Mouse (Mus musculus) forebrain, embryonic 16.5 days (tissue): ENCODE data around the gene Crybg2. TPM values are rescaled to one million over a fixed set of nuclear protein-coding genes. Genes with fewer than 3 reads are reported as not detected.

Source experiments
- ATAC-seq: fragments of 200-750 bp; cut with Nextera tagmentation; 2 replicates; pipeline ENCODE4 v1.8.0; 2017; ENCODE audit warnings: mild to moderate bottlenecking, moderate library complexity
- H3K27ac ChIP-seq: fragments of 300-500 bp; sonication (generic); 2 replicates; pipeline ENCODE4 v1.5.1; 2014; ENCODE audit warnings: low read length, control low read depth
- H3K27me3 ChIP-seq: fragments of 300-500 bp; sonication (generic); replicated peaks from 2 replicates; pipeline ENCODE4 v1.6.1; 2014; ENCODE audit warnings: low read length; ENCODE audit not compliant: control insufficient read depth, insufficient read depth
- H3K36me3 ChIP-seq: fragments of 300-500 bp; sonication (generic); 2 replicates; pipeline ENCODE4 v1.6.1; 2014; ENCODE audit not compliant: control insufficient read depth, insufficient read depth
- H3K4me1 ChIP-seq: fragments of 300-500 bp; sonication (generic); replicated peaks from 2 replicates; pipeline ENCODE4 v1.6.1; 2014; ENCODE audit warnings: low read length; ENCODE audit not compliant: control insufficient read depth, insufficient read depth
- H3K4me2 ChIP-seq: fragments of 300-500 bp; sonication (generic); 2 replicates; pipeline ENCODE4 v1.6.1; 2014; ENCODE audit warnings: mild to moderate bottlenecking, low read length, control low read depth
- H3K4me3 ChIP-seq: fragments of 300-500 bp; sonication (generic); replicated peaks from 2 replicates; pipeline ENCODE4 v1.5.1; 2014; ENCODE audit warnings: mild to moderate bottlenecking, low read length, control low read depth
- H3K9ac ChIP-seq: fragments of 300-500 bp; sonication (generic); replicated peaks from 2 replicates; pipeline ENCODE4 v1.6.1; 2014; ENCODE audit warnings: low read depth, low read length, control low read depth
- H3K9me3 ChIP-seq: fragments of 300-500 bp; sonication (generic); 2 replicates; pipeline ENCODE4 v1.6.1; 2016; ENCODE audit warnings: low read length; ENCODE audit not compliant: control insufficient read depth
- WGBS: fragments of 180-500 bp; shearing (Covaris S2); extraction: QIAGEN DNeasy Blood & Tissue Kit; methylation state at CpG from one replicate; pipeline ENCODE4 v1.1.7; 2014; 5-methylcytosine and 5-hydroxymethylcytosine counted together
- polyA plus RNA-seq: library from polyadenylated mRNA; unstranded; fragments of >200 nt; fragmentation: Nextera tagmentation; extraction: Ambion mirVana; gene quantifications from 2 replicates; pipeline ENCODE4 v1.2.1, GENCODE M21; 2015

The Crybg2 gene
- polyA plus RNA-seq, 1 experiment from 2014 or later, result 1.6 TPM

DNA sequence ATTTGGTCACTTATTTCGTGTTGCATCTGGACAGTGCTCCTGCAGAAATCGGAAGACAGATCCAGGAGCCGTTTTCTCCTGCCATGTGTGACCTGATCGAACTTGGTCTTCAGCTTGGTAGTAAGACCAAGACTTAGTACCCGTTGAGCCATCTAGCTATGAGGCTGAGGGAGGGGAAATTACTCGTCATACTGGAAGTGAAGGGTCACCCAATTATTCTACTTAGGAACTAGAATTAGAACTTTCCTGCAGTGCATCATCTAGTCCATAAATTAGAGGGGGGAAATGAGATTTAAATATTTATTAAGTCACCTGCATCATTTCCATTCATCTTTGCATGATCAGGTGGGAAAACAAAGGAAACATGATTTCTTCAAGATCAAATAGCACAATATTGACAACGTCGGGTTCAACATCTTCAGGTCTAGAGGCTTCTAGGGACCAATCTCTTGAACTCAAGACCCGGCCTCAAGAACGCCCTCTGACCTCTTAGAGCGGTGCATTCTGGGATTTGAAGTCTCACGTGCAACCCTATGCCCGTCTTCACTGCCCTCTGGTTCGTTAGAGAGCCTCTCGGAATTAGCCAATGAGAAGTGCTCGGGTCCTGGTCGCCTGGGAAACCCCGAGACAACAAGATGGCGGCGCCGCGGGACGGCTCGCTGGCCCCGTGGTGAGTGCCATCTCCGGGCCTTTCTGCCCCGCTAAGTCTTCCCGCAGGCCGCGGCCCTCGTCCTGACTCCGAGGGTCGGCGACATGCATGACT, 41.5 kb downstream of the Crybg2 start, which contains the start of gene Ubxn11:
TSS of gene Ubxn11 (plus strand) at position 592 of the 763 bp plus-strand sequence.
- peak within 1 kb of the TSS; percentile 2; the same call in 1 of the 2 replicates for H3K27ac ChIP-seq
- ATAC-seq, result peak; percentile 100
- WGBS, result 16% methylated on average over 34 of the region's 34 CpGs

DNA sequence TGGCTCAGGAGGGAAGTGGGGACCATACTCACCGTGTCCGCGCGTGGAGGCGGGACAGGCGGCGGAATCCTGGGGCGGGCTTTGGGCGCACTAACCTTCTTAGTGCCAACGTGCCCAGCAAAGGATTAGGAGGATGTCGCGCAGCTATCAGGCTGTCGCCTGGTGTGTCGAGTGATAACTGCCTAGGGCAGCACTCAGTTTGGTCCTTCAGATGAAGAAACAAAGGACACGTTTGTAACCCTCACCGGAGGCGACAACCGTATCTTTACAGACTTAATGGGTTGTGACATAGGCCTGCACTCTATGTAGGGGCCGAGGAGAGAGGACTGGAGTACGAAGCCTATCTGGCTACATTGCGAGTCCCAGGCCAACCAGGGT, 42.1 kb downstream of the Crybg2 start:
- H3K9me3 ChIP-seq, result no peaks in the 10 kb centered on the region
- no peaks in the 10 kb centered on the region for H3K27me3 ChIP-seq
- H3K4me1 ChIP-seq, result peaks cover 6% of the 10 kb centered on the region; the same call in 1 of the 2 replicates
- peak overlapping the region; percentile 2; the same call in 1 of the 2 replicates for H3K27ac ChIP-seq
- ATAC-seq, result peak; percentile 31
- WGBS, result 4% methylated on average over 21 of the region's 21 CpGs
- H3K4me3 ChIP-seq, result peak overlapping the region; percentile 77
- H3K36me3 ChIP-seq, result no peaks in the 10 kb centered on the region
- H3K4me2 ChIP-seq, result peak overlapping the region; percentile 75
- H3K9ac ChIP-seq, result peak overlapping the region; percentile 59

More for the DNA sequence above, 41.5 kb downstream of the Crybg2 start, which contains the start of gene Ubxn11:
- Histone ChIP-seq H3K4me2 (peak within 1 kb of the TSS; percentile 75), H3K9me3 (no peaks in the 10 kb centered on the region), H3K9ac (peak within 1 kb of the TSS; percentile 59), H3K27me3 (no peaks in the 10 kb centered on the region), H3K36me3 (no peaks in the 10 kb centered on the region), H3K4me1 (peaks cover 6% of the 10 kb centered on the region; the same call in 1 of the 2 replicates), H3K4me3 (peak within 1 kb of the TSS; percentile 77)

DNA sequence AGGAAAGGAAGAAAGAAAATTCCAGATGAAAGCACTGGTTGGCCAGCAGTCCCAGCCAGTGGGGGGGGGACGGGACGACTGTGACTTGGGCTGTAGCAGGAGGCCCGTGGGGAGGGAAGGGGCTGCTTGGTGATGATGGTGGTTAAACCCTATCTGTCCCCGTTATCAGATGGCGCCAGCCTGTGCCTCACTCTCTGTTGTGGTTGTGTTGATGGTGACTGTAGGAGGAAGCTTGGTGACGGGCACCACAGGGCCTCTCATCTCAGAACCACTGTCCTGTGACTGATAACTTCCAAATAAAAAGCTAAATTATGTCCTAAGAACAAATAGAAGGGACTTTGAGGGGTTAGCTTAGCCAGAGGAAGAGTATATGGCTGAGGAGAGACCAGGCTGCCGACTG, 45.5 kb downstream of the Crybg2 start:
- ATAC-seq, result no peak
- Histone ChIP-seq H3K4me3 (no peak overlapping the region), H3K4me1 (peaks cover 6% of the 10 kb centered on the region; the same call in 1 of the 2 replicates), H3K27ac (no peak overlapping the region), H3K27me3 (no peaks in the 10 kb centered on the region), H3K4me2 (no peak overlapping the region), H3K9me3 (no peaks in the 10 kb centered on the region), H3K9ac (no peak overlapping the region), H3K36me3 (no peaks in the 10 kb centered on the region)
- 76% methylated on average over 7 of the region's 7 CpGs for whole genome bisulfite sequencing

DNA sequence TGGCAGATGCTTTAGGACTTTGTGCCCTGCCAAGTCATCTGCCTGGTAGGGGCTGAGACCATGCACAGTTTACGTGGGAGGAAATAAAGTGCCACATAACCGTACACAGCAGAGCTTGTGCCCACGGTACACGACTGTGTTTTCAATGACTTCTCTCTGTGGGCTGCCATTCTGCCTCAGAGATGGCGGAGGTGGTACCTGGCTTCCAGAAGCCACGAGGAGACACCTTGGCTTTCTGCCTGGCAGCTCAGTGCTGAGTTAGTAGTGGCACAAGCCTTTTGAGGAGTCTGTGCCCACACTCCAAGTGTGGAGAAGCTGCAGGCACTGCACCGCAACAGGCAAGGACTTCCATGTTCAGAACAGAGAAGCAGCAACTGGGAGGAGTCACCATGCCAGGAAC, 47.1 kb downstream of the Crybg2 start:
- H3K4me2 ChIP-seq, result no peak overlapping the region
- H3K27ac ChIP-seq, result no peak overlapping the region
- H3K27me3 ChIP-seq, result no peaks in the 10 kb centered on the region
- no peak for ATAC-seq
- H3K4me1 ChIP-seq, result peaks cover 5% of the 10 kb centered on the region; the same call in 1 of the 2 replicates
- H3K9ac ChIP-seq, result no peak overlapping the region
- no peaks in the 10 kb centered on the region for H3K9me3 ChIP-seq
- no peaks in the 10 kb centered on the region for H3K36me3 ChIP-seq
- no peak overlapping the region for H3K4me3 ChIP-seq
- WGBS, result 89% methylated on average over 7 of the region's 7 CpGs

DNA sequence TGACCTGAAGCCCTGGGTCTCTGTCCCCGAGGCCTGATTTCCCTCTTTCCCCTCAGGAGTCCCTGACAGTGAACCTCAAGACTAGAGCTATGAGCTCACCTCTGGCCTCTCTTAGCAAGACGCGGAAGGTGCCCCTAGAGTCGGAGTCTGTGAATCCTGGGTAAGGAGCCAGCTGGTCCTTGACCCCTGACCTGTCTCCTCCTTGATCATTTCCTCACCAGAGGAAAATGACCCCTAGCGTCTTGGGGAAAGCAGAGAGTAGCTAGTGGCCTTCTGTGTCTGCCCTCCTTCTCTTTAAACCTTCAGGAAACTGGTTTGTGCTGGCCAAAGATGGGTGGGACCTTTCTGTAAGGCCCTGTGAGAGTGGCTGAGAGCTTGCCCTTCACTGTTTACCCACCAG, 47.6 kb downstream of the Crybg2 start:
- Histone ChIP-seq H3K27me3 (no peaks in the 10 kb centered on the region), H3K9me3 (no peaks in the 10 kb centered on the region), H3K4me2 (no peak overlapping the region), H3K4me1 (peaks cover under 1% of the 10 kb centered on the region; the same call in 1 of the 2 replicates), H3K27ac (no peak overlapping the region), H3K36me3 (no peaks in the 10 kb centered on the region), H3K9ac (no peak overlapping the region), H3K4me3 (no peak overlapping the region)
- no peak for ATAC-seq
- WGBS, result 77% methylated on average over 5 of the region's 5 CpGs

DNA sequence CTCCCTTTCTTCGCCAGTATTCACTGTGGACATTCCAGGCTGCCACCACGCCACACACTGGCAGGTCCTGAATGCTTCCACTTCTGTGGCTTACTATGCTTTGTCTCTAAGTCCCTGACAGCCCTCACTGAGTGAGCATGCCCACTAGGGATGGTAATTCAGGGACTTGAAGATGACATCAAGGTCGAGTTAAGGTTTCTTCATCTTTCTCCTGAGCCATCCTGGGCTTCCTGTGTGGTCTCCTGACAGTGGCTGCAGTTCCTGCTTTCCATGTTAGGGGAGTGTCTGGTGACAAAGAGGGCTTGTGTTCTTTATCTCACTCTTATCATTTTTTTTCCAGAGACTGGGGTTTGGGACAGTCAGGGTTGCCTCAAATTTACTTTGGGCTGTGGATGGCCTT, 50.0 kb downstream of the Crybg2 start:
- Histone ChIP-seq H3K9me3 (no peaks in the 10 kb centered on the region), H3K27ac (no peak overlapping the region), H3K36me3 (no peaks in the 10 kb centered on the region), H3K9ac (no peak overlapping the region), H3K27me3 (no peaks in the 10 kb centered on the region), H3K4me3 (no peak overlapping the region), H3K4me1 (no peaks in the 10 kb centered on the region), H3K4me2 (no peak overlapping the region)
- 46% methylated on average over 3 of the region's 3 CpGs for WGBS
- ATAC-seq, result no peak

DNA sequence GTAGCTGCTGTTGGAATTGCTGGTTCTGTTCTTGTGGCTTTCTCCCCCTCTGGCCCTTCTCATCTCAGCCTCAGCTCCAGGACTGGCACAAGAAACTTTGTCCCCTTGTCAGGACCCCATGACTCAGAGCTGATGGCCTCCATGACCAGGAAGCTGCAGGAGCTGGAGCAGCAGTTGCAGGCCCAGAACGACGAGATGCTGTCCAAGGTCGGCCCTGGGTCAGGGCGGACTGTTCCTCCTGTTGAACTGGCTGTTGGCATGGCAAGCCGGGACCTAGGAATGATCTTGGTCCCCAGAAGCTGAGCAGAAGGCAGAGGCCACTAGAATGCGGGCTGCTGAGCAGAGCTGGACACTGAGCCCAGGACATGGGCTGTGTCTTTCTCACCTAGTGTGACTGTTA, 51.8 kb downstream of the Crybg2 start:
- no peak for ATAC-seq
- no peak overlapping the region for H3K9ac ChIP-seq
- no peak overlapping the region for H3K27ac ChIP-seq
- H3K4me1 ChIP-seq, result no peaks in the 10 kb centered on the region
- H3K36me3 ChIP-seq, result no peaks in the 10 kb centered on the region
- no peaks in the 10 kb centered on the region for H3K27me3 ChIP-seq
- H3K9me3 ChIP-seq, result no peaks in the 10 kb centered on the region
- H3K4me2 ChIP-seq, result no peak overlapping the region
- WGBS, result 85% methylated on average over 6 of the region's 6 CpGs
- no peak overlapping the region for H3K4me3 ChIP-seq

DNA sequence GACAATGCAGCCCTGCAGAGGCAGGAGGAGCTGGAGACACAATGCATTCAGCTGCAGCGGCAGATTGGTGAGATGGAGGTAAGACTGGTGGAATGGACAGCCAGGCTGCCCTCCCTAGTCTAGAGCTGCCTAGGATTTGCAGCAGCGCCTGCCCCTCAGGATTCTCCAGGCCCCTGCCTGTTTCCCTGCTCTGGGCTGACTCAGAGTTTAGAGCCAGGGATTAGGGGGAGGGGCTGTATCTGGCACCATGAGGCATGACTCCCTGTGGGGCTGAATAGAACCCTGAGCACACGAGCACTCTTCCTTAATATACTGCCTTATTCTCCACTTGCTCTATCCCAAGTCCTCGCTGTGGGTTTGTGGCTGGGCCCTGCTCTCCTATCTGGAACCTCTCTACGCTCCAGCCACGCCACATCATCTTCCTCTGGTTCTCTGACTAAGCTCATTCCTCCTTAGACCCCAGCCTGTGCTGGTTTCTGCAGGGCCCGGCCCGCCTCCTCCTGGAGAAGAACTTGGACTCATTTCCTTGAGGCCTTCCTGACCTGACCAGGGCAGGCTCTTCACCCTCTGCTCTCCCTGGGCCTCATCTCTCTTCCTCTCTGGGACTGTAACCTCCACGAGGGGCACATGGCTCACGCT, 52.9 kb downstream of the Crybg2 start:
- ATAC-seq, result no peak

DNA sequence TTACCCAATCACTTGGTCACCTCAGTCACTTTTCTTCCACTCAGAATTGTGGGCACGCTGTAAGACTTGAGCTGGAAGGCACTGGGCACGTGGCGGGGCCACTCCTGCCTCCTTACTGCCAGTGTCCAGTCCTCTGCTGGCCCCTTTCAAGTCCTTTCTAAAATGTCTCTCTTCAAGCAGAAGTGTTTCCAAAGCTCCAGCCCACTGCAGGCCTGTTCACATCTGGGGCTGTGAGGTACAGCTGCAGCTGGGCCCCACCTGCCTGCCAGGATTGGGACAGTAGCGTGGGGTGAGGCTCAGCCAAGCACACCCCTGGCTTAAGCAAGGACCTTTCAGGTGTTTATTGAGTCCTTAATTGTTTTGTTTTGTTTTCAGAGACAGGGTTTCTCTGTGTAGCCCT, 53.4 kb downstream of the Crybg2 start:
- no peak overlapping the region for H3K27ac ChIP-seq
- no peaks in the 10 kb centered on the region for H3K9me3 ChIP-seq
- no peak overlapping the region for H3K9ac ChIP-seq
- no peaks in the 10 kb centered on the region for H3K4me1 ChIP-seq
- 89% methylated on average over 4 of the region's 4 CpGs for WGBS
- H3K36me3 ChIP-seq, result no peaks in the 10 kb centered on the region
- H3K4me2 ChIP-seq, result no peak overlapping the region
- ATAC-seq, result no peak
- H3K4me3 ChIP-seq, result no peak overlapping the region
- H3K27me3 ChIP-seq, result no peaks in the 10 kb centered on the region

More for the DNA sequence above, 52.9 kb downstream of the Crybg2 start:
- Histone ChIP-seq H3K4me2 (no peak overlapping the region), H3K27ac (no peak overlapping the region), H3K9ac (no peak overlapping the region), H3K9me3 (no peaks in the 10 kb centered on the region), H3K4me3 (no peak overlapping the region), H3K36me3 (no peaks in the 10 kb centered on the region), H3K27me3 (no peaks in the 10 kb centered on the region), H3K4me1 (no peaks in the 10 kb centered on the region)
- WGBS, result 48% methylated on average over 10 of the region's 10 CpGs
